Mouse (Mus musculus): ENCODE measurements around the gene Btbd11. TPM values are rescaled to one million over a fixed set of nuclear protein-coding genes. Genes with fewer than 3 reads are reported as not detected.

Gene Btbd11
- polyA plus RNA-seq, 1 experiment: 38.7 TPM

GRCm38 (mm10) chr10:85561418-85561817, 174.8 kb downstream of the Btbd11 start:
- no peaks in the 10 kb centered on the region for H3K4me1 ChIP-seq (ENCODE audit: control insufficient read depth, insufficient read depth, low read length)
- H3K4me3 ChIP-seq (replicated peaks; ENCODE audit: insufficient read depth, low read depth, low read length): no peak overlapping the region
- no peak for TF ChIP-seq CTCF (IDR thresholded peaks at IDR 0.05; ENCODE audit: borderline replicate concordance, insufficient read depth, low read depth, low read length)
- no peak for TF ChIP-seq POLR2A (IDR thresholded peaks at IDR 0.05; ENCODE audit: borderline replicate concordance, insufficient read depth, low read length)
- no peak for DNase-seq
- WGBS: 91% methylated on average over 14 of the region's 14 CpGs
- no peaks in the 10 kb centered on the region; the same call in 1 of the 2 replicates for H3K27me3 ChIP-seq (ENCODE audit: control insufficient read depth, insufficient read depth, low read length)
- H3K27ac ChIP-seq (ENCODE audit: insufficient read depth, low read length): no peak overlapping the region

GRCm38 (mm10) chr10:85571456-85571855, 184.8 kb downstream of the Btbd11 start:
- Histone ChIP-seq H3K4me3 (replicated peaks; ENCODE audit: insufficient read depth, low read depth, low read length) (no peak overlapping the region), H3K27me3 (ENCODE audit: control insufficient read depth, insufficient read depth, low read length) (no peaks in the 10 kb centered on the region), H3K4me1 (ENCODE audit: control insufficient read depth, insufficient read depth, low read length) (no peaks in the 10 kb centered on the region; the same call in 1 of the 2 replicates), H3K27ac (ENCODE audit: insufficient read depth, low read length) (no peak overlapping the region)
- TF ChIP-seq CTCF (IDR thresholded peaks at IDR 0.05; ENCODE audit: borderline replicate concordance, insufficient read depth, low read depth, low read length) (no peak), POLR2A (IDR thresholded peaks at IDR 0.05; ENCODE audit: borderline replicate concordance, insufficient read depth, low read length) (no peak)
- WGBS: 89% methylated on average over 5 of the region's 5 CpGs
- no peak for DNase-seq

GRCm38 (mm10) chr10:85572571-85572970, 186.0 kb downstream of the Btbd11 start:
- H3K4me3 ChIP-seq (replicated peaks; ENCODE audit: insufficient read depth, low read depth, low read length): no peak overlapping the region
- 93% methylated on average over 7 of the region's 7 CpGs for WGBS
- no peak for DNase-seq
- H3K4me1 ChIP-seq (ENCODE audit: control insufficient read depth, insufficient read depth, low read length): no peaks in the 10 kb centered on the region; the same call in 1 of the 2 replicates
- no peak for TF ChIP-seq POLR2A (IDR thresholded peaks at IDR 0.05; ENCODE audit: borderline replicate concordance, insufficient read depth, low read length)
- TF ChIP-seq CTCF (IDR thresholded peaks at IDR 0.05; ENCODE audit: borderline replicate concordance, insufficient read depth, low read depth, low read length): no peak
- no peak overlapping the region for H3K27ac ChIP-seq (ENCODE audit: insufficient read depth, low read length)
- no peaks in the 10 kb centered on the region for H3K27me3 ChIP-seq (ENCODE audit: control insufficient read depth, insufficient read depth, low read length)

DNA sequence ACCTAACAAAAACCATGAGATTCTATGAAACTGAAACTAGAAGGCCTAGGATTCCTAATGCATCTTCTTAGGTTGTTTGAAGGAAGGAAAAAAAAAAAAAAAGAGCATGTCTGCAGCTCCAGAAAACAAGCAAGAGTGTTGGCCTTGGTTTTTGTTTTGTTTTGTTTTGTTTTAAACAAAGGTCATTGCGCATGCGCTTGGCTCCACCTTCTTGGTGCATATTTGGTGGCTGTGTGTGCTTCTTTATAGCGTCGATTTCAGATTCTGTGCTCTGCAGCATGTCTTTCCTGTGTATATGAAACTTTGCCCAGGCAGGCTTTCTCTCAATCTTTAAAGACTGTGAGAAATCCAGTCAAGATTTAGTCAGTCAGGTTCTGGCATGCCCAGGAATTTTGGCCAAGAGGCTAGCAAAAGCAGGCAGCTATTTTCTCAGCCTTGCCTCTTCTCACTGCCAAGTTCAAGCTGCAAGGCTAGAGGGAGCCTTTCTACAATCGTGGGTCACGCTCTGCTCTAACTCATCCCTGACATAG, 191.3 kb downstream of the Btbd11 start:
- TF ChIP-seq CTCF (IDR thresholded peaks at IDR 0.05; ENCODE audit: borderline replicate concordance, insufficient read depth, low read depth, low read length) (no peak), POLR2A (IDR thresholded peaks at IDR 0.05; ENCODE audit: borderline replicate concordance, insufficient read depth, low read length) (no peak)
- Histone ChIP-seq H3K27ac (ENCODE audit: insufficient read depth, low read length) (no peak overlapping the region), H3K27me3 (ENCODE audit: control insufficient read depth, insufficient read depth, low read length) (no peaks in the 10 kb centered on the region), H3K4me3 (replicated peaks; ENCODE audit: insufficient read depth, low read depth, low read length) (no peak overlapping the region), H3K4me1 (ENCODE audit: control insufficient read depth, insufficient read depth, low read length) (no peaks in the 10 kb centered on the region)
- no peak for DNase-seq
- WGBS: 79% methylated on average over 6 of the region's 6 CpGs

GRCm38 (mm10) chr10:85578571-85579465, 192.2 kb downstream of the Btbd11 start:
- DNase-seq: no peak
- no peak overlapping the region for H3K4me3 ChIP-seq (replicated peaks; ENCODE audit: insufficient read depth, low read depth, low read length)
- H3K27ac ChIP-seq (ENCODE audit: insufficient read depth, low read length): no peak overlapping the region
- WGBS: 93% methylated on average over 13 of the region's 13 CpGs
- no peaks in the 10 kb centered on the region for H3K27me3 ChIP-seq (ENCODE audit: control insufficient read depth, insufficient read depth, low read length)
- TF ChIP-seq CTCF (IDR thresholded peaks at IDR 0.05; ENCODE audit: borderline replicate concordance, insufficient read depth, low read depth, low read length): no peak
- TF ChIP-seq POLR2A (IDR thresholded peaks at IDR 0.05; ENCODE audit: borderline replicate concordance, insufficient read depth, low read length): no peak
- H3K4me1 ChIP-seq (ENCODE audit: control insufficient read depth, insufficient read depth, low read length): no peaks in the 10 kb centered on the region

DNA sequence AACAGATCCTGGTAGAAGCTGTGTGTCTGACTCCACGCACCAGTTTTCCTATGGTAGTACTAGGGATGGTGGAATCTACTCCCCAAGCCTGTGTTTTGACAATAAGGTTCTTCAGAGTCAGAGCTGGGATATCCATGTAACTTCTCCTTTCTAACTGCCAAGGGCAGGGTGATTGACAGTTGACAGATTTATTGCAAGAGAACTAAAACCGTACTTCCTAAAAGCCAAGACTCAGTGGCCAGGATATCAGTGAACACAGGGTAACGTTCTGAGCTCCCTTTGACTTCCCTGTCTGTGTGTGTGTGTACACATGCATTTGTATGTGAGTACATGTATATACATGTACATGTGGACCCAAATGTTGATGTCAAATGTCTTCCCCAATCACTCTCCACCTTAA, 201.1 kb downstream of the Btbd11 start:
- TF ChIP-seq POLR2A (IDR thresholded peaks at IDR 0.05; ENCODE audit: borderline replicate concordance, insufficient read depth, low read length): no peak
- TF ChIP-seq CTCF (IDR thresholded peaks at IDR 0.05; ENCODE audit: borderline replicate concordance, insufficient read depth, low read depth, low read length): no peak
- Histone ChIP-seq H3K27ac (ENCODE audit: insufficient read depth, low read length) (no peak overlapping the region), H3K4me3 (replicated peaks; ENCODE audit: insufficient read depth, low read depth, low read length) (no peak overlapping the region), H3K4me1 (ENCODE audit: control insufficient read depth, insufficient read depth, low read length) (no peaks in the 10 kb centered on the region), H3K27me3 (ENCODE audit: control insufficient read depth, insufficient read depth, low read length) (no peaks in the 10 kb centered on the region; the same call in 1 of the 2 replicates)
- WGBS: 97% methylated on average over 3 of the region's 3 CpGs
- no peak for DNase-seq

DNA sequence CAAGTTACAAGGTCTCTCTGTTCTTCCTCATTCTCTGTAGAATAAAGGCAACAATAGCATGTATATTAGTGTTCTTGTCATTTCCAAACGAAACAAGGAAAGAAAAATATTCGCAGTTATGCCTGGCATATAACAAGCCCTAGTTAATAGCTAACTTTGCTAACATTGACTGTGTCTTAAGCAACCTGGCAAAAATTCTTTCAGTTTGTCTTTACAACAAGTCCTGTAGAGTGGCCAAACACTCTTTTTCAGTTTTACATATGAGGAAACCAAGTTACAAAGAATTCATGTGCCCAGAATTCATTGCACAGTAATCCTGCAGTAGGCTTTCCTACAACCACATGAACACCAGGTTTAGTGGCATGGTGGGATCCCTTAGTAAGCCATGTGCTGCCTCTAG, 203.4 kb downstream of the Btbd11 start:
- Histone ChIP-seq H3K4me1 (ENCODE audit: control insufficient read depth, insufficient read depth, low read length) (no peaks in the 10 kb centered on the region), H3K4me3 (replicated peaks; ENCODE audit: insufficient read depth, low read depth, low read length) (no peak overlapping the region), H3K27ac (ENCODE audit: insufficient read depth, low read length) (no peak overlapping the region), H3K27me3 (ENCODE audit: control insufficient read depth, insufficient read depth, low read length) (no peaks in the 10 kb centered on the region; the same call in 1 of the 2 replicates)
- WGBS: 97% methylated on average over 2 of the region's 2 CpGs
- no peak for DNase-seq
- TF ChIP-seq POLR2A (IDR thresholded peaks at IDR 0.05; ENCODE audit: borderline replicate concordance, insufficient read depth, low read length): no peak
- TF ChIP-seq CTCF (IDR thresholded peaks at IDR 0.05; ENCODE audit: borderline replicate concordance, insufficient read depth, low read depth, low read length): no peak

GRCm38 (mm10) chr10:85591296-85591695, 204.7 kb downstream of the Btbd11 start:
- TF ChIP-seq CTCF (IDR thresholded peaks at IDR 0.05; ENCODE audit: borderline replicate concordance, insufficient read depth, low read depth, low read length) (no peak), POLR2A (IDR thresholded peaks at IDR 0.05; ENCODE audit: borderline replicate concordance, insufficient read depth, low read length) (no peak)
- 89% methylated on average over 2 of the region's 2 CpGs for WGBS

More at GRCm38 (mm10) chr10:85591296-85591695, 204.7 kb downstream of the Btbd11 start:
- Histone ChIP-seq H3K4me3 (replicated peaks; ENCODE audit: insufficient read depth, low read depth, low read length) (no peak overlapping the region), H3K27ac (ENCODE audit: insufficient read depth, low read length) (no peak overlapping the region), H3K4me1 (ENCODE audit: control insufficient read depth, insufficient read depth, low read length) (no peaks in the 10 kb centered on the region), H3K27me3 (ENCODE audit: control insufficient read depth, insufficient read depth, low read length) (no peaks in the 10 kb centered on the region)
- DNase-seq: no peak

Measured in cerebellum, adult 2 months (tissue).